In genomic region chr19:12805730-12806129, GRCm38 (mm10) we compare ENCODE assay signal across 2 mouse cellular contexts.
TF ChIP-seq lines count a peak whose summit lies in the region.

No protein-coding gene starts in this region.

TF ChIP-seq in C2C12, 6 proteins besides CTCF, POLR2A, EP300 and RAD21:
- TF ChIP-seq CEBPB (IDR thresholded peaks at IDR 0.05; ENCODE audit: low read depth) (peak; percentile 63), MYOG (IDR thresholded peaks at IDR 0.05; ENCODE audit: control insufficient read depth, extremely low read depth, insufficient read length) (no peak)

TF ChIP-seq in myocyte, 11 proteins besides CTCF, POLR2A, EP300 and RAD21:
- 0 out of 2 replicates have a peak, but pooled peaks have one; percentile 10 for TF ChIP-seq CEBPB (IDR thresholded peaks at IDR 0.05; ENCODE audit: insufficient read depth, poor library complexity, severe bottlenecking)
- TF ChIP-seq E2F4 (IDR thresholded peaks at IDR 0.05; ENCODE audit: insufficient read depth), result no peak
- TF ChIP-seq MAX (IDR thresholded peaks at IDR 0.05; ENCODE audit: low read depth), result no peak
- no peak for TF ChIP-seq SRF (IDR thresholded peaks at IDR 0.05; ENCODE audit: control insufficient read depth, insufficient read length, low read depth)
- TF ChIP-seq TCF12 (IDR thresholded peaks at IDR 0.05; ENCODE audit: insufficient read depth, poor library complexity, severe bottlenecking), result no peak
